Mouse (Mus musculus) lung, embryonic 16.5 days (tissue): Measurements from ENCODE around the gene Rpl22. TPM values are rescaled to one million over a fixed set of nuclear protein-coding genes. Genes with fewer than 3 reads are reported as not detected.

Source experiments
- ATAC-seq: fragments of 200-750 bp; cut with Nextera tagmentation; 2 replicates; pipeline ENCODE4 v1.8.0; 2017; ENCODE audit warnings: low read depth, mild to moderate bottlenecking, moderate library complexity
- H3K27ac ChIP-seq: fragments of 300-500 bp; sonication (generic); 2 replicates; pipeline ENCODE4 v1.5.1; 2014; ENCODE audit warnings: mild to moderate bottlenecking, control low read depth, low read length
- H3K27me3 ChIP-seq: fragments of 300-500 bp; sonication (generic); 2 replicates; pipeline ENCODE4 v1.6.1; 2014; ENCODE audit warnings: low read depth, low read length, mixed read lengths; ENCODE audit not compliant: control insufficient read depth, insufficient read depth
- H3K36me3 ChIP-seq: fragments of 300-500 bp; sonication (generic); 2 replicates; pipeline ENCODE4 v1.6.1; 2014; ENCODE audit warnings: low read length; ENCODE audit not compliant: control insufficient read depth, insufficient read depth
- H3K4me1 ChIP-seq: fragments of 300-500 bp; sonication (generic); replicated peaks from 2 replicates; pipeline ENCODE4 v1.6.1; 2014; ENCODE audit warnings: low read length, mixed read lengths; ENCODE audit not compliant: control insufficient read depth, insufficient read depth
- H3K4me2 ChIP-seq: fragments of 300-500 bp; sonication (generic); 2 replicates; pipeline ENCODE4 v1.6.1; 2014; ENCODE audit warnings: low read depth, low read length, control low read depth
- H3K4me3 ChIP-seq: fragments of 300-500 bp; sonication (generic); 2 replicates; pipeline ENCODE4 v1.5.1; 2014; ENCODE audit warnings: mild to moderate bottlenecking, low read length, control low read depth
- H3K9ac ChIP-seq: fragments of 300-500 bp; sonication (generic); 2 replicates; pipeline ENCODE4 v1.6.1; 2014; ENCODE audit warnings: low read length, control low read depth
- H3K9me3 ChIP-seq: fragments of 300-500 bp; sonication (generic); 2 replicates; pipeline ENCODE4 v1.6.1; 2016; ENCODE audit warnings: low read length; ENCODE audit not compliant: control insufficient read depth
- WGBS: fragments of 180-500 bp; shearing (Covaris S2); extraction: QIAGEN DNeasy Blood & Tissue Kit; methylation state at CpG from one replicate; pipeline ENCODE4 v1.1.7; 2014; 5-methylcytosine and 5-hydroxymethylcytosine counted together
- polyA plus RNA-seq: library from polyadenylated mRNA; unstranded; fragments of >200 nt; fragmentation: Nextera tagmentation; extraction: Ambion mirVana; gene quantifications from 2 replicates; pipeline ENCODE4 v1.2.1, GENCODE M21; 2015

The Rpl22 gene
- polyA plus RNA-seq, 1 experiment from 2014 or later = 378 TPM

GRCm38 (mm10) chr4:152286183-152286582 lies 39.4 kb upstream of the Rpl22 start:
- Histone ChIP-seq H3K4me1 (peaks cover 16% of the 10 kb centered on the region), H3K27ac (no peak overlapping the region), H3K4me3 (0 out of 2 replicates have a peak overlapping the region, but pooled peaks have one; percentile 10), H3K36me3 (no peaks in the 10 kb centered on the region), H3K9ac (no peak overlapping the region), H3K4me2 (0 out of 2 replicates have a peak overlapping the region, but pooled peaks have one; percentile 17), H3K9me3 (no peaks in the 10 kb centered on the region), H3K27me3 (peaks cover 91% of the 10 kb centered on the region)
- ATAC-seq = no peak
- 2% methylated on average over 32 of the region's 32 CpGs for WGBS

- Histone ChIP-seq H3K4me1 (peaks cover 16% of the 10 kb centered on the region), H3K4me3 (no peak overlapping the region), H3K9ac (no peak overlapping the region), H3K27me3 (peaks cover 91% of the 10 kb centered on the region), H3K27ac (no peak overlapping the region), H3K4me2 (no peak overlapping the region), H3K9me3 (no peaks in the 10 kb centered on the region), H3K36me3 (no peaks in the 10 kb centered on the region)
- peak; percentile 19 for ATAC-seq
- 5% methylated on average over 26 of the region's 26 CpGs for WGBS
These were observed 38.7 kb upstream of the Rpl22 start for GRCm38 (mm10) chr4:152286887-152287286.

- Histone ChIP-seq H3K9me3 (no peaks in the 10 kb centered on the region), H3K4me2 (no peak overlapping the region), H3K27me3 (peaks cover 91% of the 10 kb centered on the region), H3K27ac (no peak overlapping the region), H3K36me3 (no peaks in the 10 kb centered on the region), H3K4me3 (no peak overlapping the region), H3K4me1 (peaks cover 16% of the 10 kb centered on the region), H3K9ac (no peak overlapping the region)
- no peak for ATAC-seq
- WGBS = 20% methylated on average over 19 of the region's 19 CpGs
These were observed 38.0 kb upstream of the Rpl22 start for GRCm38 (mm10) chr4:152287317-152288120.

GRCm38 (mm10) chr4:152288398-152288945 lies 37.1 kb upstream of the Rpl22 start:
- no peak for ATAC-seq
- Histone ChIP-seq H3K4me1 (peaks cover 8% of the 10 kb centered on the region), H3K4me2 (no peak overlapping the region), H3K36me3 (no peaks in the 10 kb centered on the region), H3K9me3 (no peaks in the 10 kb centered on the region), H3K27me3 (peaks cover 83% of the 10 kb centered on the region), H3K4me3 (no peak overlapping the region), H3K27ac (no peak overlapping the region), H3K9ac (no peak overlapping the region)
- WGBS = 55% methylated on average over 18 of the region's 18 CpGs

- no peak overlapping the region for H3K27ac ChIP-seq
- WGBS = under 1% methylated on average over 39 of the region's 39 CpGs
- H3K4me3 ChIP-seq = no peak overlapping the region
- no peaks in the 10 kb centered on the region for H3K9me3 ChIP-seq
- H3K27me3 ChIP-seq = peaks cover 64% of the 10 kb centered on the region
- no peaks in the 10 kb centered on the region for H3K36me3 ChIP-seq
- H3K9ac ChIP-seq = no peak overlapping the region
- no peak for ATAC-seq
- 0 out of 2 replicates have a peak overlapping the region, but pooled peaks have one; percentile 18 for H3K4me2 ChIP-seq
- H3K4me1 ChIP-seq = peaks cover 7% of the 10 kb centered on the region
These were observed 35.2 kb upstream of the Rpl22 start for GRCm38 (mm10) chr4:152290385-152290784.

- Histone ChIP-seq H3K4me1 (peaks cover 11% of the 10 kb centered on the region), H3K9me3 (no peaks in the 10 kb centered on the region), H3K4me3 (no peak overlapping the region), H3K27ac (no peak overlapping the region), H3K4me2 (no peak overlapping the region), H3K27me3 (peaks cover 58% of the 10 kb centered on the region), H3K36me3 (no peaks in the 10 kb centered on the region), H3K9ac (no peak overlapping the region)
- WGBS = 24% methylated on average over 11 of the region's 11 CpGs
- ATAC-seq = no peak
These were observed 34.6 kb upstream of the Rpl22 start for GRCm38 (mm10) chr4:152290991-152291390.

- Histone ChIP-seq H3K36me3 (no peaks in the 10 kb centered on the region), H3K4me3 (no peak within 1 kb of the TSS), H3K4me2 (no peak within 1 kb of the TSS), H3K27ac (no peak within 1 kb of the TSS), H3K27me3 (peaks cover 53% of the 10 kb centered on the region), H3K4me1 (peaks cover 8% of the 10 kb centered on the region; the same call in 1 of the 2 replicates), H3K9me3 (no peaks in the 10 kb centered on the region), H3K9ac (no peak within 1 kb of the TSS)
- WGBS = 33% methylated on average over 6 of the region's 6 CpGs
- no peak for ATAC-seq
These were observed 34.0 kb upstream of the Rpl22 start, which contains the start of gene Hes3 for GRCm38 (mm10) chr4:152291562-152291961. Hes3 (minus strand) TSS chr4:152291662.

- H3K9ac ChIP-seq = no peak overlapping the region
- H3K4me2 ChIP-seq = no peak overlapping the region
- H3K4me1 ChIP-seq = peaks cover 8% of the 10 kb centered on the region; the same call in 1 of the 2 replicates
- no peaks in the 10 kb centered on the region for H3K9me3 ChIP-seq
- H3K27me3 ChIP-seq = peaks cover 46% of the 10 kb centered on the region
- WGBS = 20% methylated on average over 12 of the region's 12 CpGs
- no peak for ATAC-seq
- no peak overlapping the region for H3K4me3 ChIP-seq
- H3K36me3 ChIP-seq = no peaks in the 10 kb centered on the region
- no peak overlapping the region for H3K27ac ChIP-seq
These were observed 33.3 kb upstream of the Rpl22 start for GRCm38 (mm10) chr4:152292102-152292765.
